Mouse (Mus musculus): ENCODE results near the gene Rab14. TPM values are rescaled to one million over a fixed set of nuclear protein-coding genes. Genes with fewer than 3 reads are reported as not detected.

Rab14 gene
- polyA plus RNA-seq, 1 experiment from 2014 or later, result 473 TPM

- Histone ChIP-seq H3K27me3 (ENCODE audit: control insufficient read depth, insufficient read depth, low read depth, low read length) (no peaks in the 10 kb centered on the region), H3K4me2 (ENCODE audit: low read length) (no peak overlapping the region), H3K27ac (ENCODE audit: low read length) (no peak overlapping the region), H3K36me3 (ENCODE audit: control insufficient read depth, insufficient read depth, low read length) (peaks cover 15% of the 10 kb centered on the region), H3K9me3 (replicated peaks; ENCODE audit: control insufficient read depth, low read length, poor library complexity, severe bottlenecking) (no peaks in the 10 kb centered on the region), H3K9ac (ENCODE audit: low read depth, low read length) (no peak overlapping the region), H3K4me3 (ENCODE audit: low read depth, low read length) (no peak overlapping the region), H3K4me1 (ENCODE audit: control insufficient read depth, insufficient read depth, low read length) (no peaks in the 10 kb centered on the region)
- ATAC-seq, result no peak
- 89% methylated on average over 6 of the region's 6 CpGs for WGBS
These were observed 17.7 kb downstream of the Rab14 start for GRCm38 (mm10) chr2:35183115-35183673.

- Histone ChIP-seq H3K27me3 (ENCODE audit: control insufficient read depth, insufficient read depth, low read depth, low read length) (no peaks in the 10 kb centered on the region), H3K9me3 (replicated peaks; ENCODE audit: control insufficient read depth, low read length, poor library complexity, severe bottlenecking) (no peaks in the 10 kb centered on the region), H3K4me3 (ENCODE audit: low read depth, low read length) (no peak overlapping the region), H3K9ac (ENCODE audit: low read depth, low read length) (no peak overlapping the region), H3K36me3 (ENCODE audit: control insufficient read depth, insufficient read depth, low read length) (peaks cover 31% of the 10 kb centered on the region), H3K4me1 (ENCODE audit: control insufficient read depth, insufficient read depth, low read length) (no peaks in the 10 kb centered on the region), H3K27ac (ENCODE audit: low read length) (no peak overlapping the region), H3K4me2 (ENCODE audit: low read length) (no peak overlapping the region)
- WGBS, result 89% methylated on average over 3 of the region's 3 CpGs
- ATAC-seq, result no peak
These were observed 22.8 kb downstream of the Rab14 start for GRCm38 (mm10) chr2:35178153-35178552.

- 93% methylated on average over 12 of the region's 12 CpGs for WGBS
- ATAC-seq, result no peak
These were observed 25.4 kb downstream of the Rab14 start for GRCm38 (mm10) chr2:35175281-35176065.

GRCm38 (mm10) chr2:35174100-35174499 lies 26.8 kb downstream of the Rab14 start:
- Histone ChIP-seq H3K9ac (ENCODE audit: low read depth, low read length) (no peak overlapping the region), H3K4me1 (ENCODE audit: control insufficient read depth, insufficient read depth, low read length) (no peaks in the 10 kb centered on the region), H3K27me3 (ENCODE audit: control insufficient read depth, insufficient read depth, low read depth, low read length) (no peaks in the 10 kb centered on the region), H3K27ac (ENCODE audit: low read length) (no peak overlapping the region), H3K36me3 (ENCODE audit: control insufficient read depth, insufficient read depth, low read length) (peaks cover 40% of the 10 kb centered on the region), H3K9me3 (replicated peaks; ENCODE audit: control insufficient read depth, low read length, poor library complexity, severe bottlenecking) (no peaks in the 10 kb centered on the region), H3K4me2 (ENCODE audit: low read length) (no peak overlapping the region), H3K4me3 (ENCODE audit: low read depth, low read length) (no peak overlapping the region)
- WGBS, result 67% methylated on average over 5 of the region's 5 CpGs
- ATAC-seq, result no peak

More at GRCm38 (mm10) chr2:35175281-35176065, 25.4 kb downstream of the Rab14 start:
- Histone ChIP-seq H3K27ac (ENCODE audit: low read length) (no peak overlapping the region), H3K27me3 (ENCODE audit: control insufficient read depth, insufficient read depth, low read depth, low read length) (no peaks in the 10 kb centered on the region), H3K9ac (ENCODE audit: low read depth, low read length) (no peak overlapping the region), H3K4me1 (ENCODE audit: control insufficient read depth, insufficient read depth, low read length) (no peaks in the 10 kb centered on the region), H3K4me3 (ENCODE audit: low read depth, low read length) (no peak overlapping the region), H3K4me2 (ENCODE audit: low read length) (no peak overlapping the region), H3K36me3 (ENCODE audit: control insufficient read depth, insufficient read depth, low read length) (peaks cover 36% of the 10 kb centered on the region), H3K9me3 (replicated peaks; ENCODE audit: control insufficient read depth, low read length, poor library complexity, severe bottlenecking) (no peaks in the 10 kb centered on the region)

GRCm38 (mm10) chr2:35173666-35174065 lies 27.3 kb downstream of the Rab14 start:
- WGBS, result 95% methylated on average over 5 of the region's 5 CpGs
- Histone ChIP-seq H3K4me1 (ENCODE audit: control insufficient read depth, insufficient read depth, low read length) (no peaks in the 10 kb centered on the region), H3K27ac (ENCODE audit: low read length) (no peak overlapping the region), H3K36me3 (ENCODE audit: control insufficient read depth, insufficient read depth, low read length) (peaks cover 41% of the 10 kb centered on the region), H3K4me3 (ENCODE audit: low read depth, low read length) (no peak overlapping the region), H3K27me3 (ENCODE audit: control insufficient read depth, insufficient read depth, low read depth, low read length) (no peaks in the 10 kb centered on the region), H3K9me3 (replicated peaks; ENCODE audit: control insufficient read depth, low read length, poor library complexity, severe bottlenecking) (no peaks in the 10 kb centered on the region), H3K4me2 (ENCODE audit: low read length) (no peak overlapping the region), H3K9ac (ENCODE audit: low read depth, low read length) (no peak overlapping the region)
- no peak for ATAC-seq

GRCm38 (mm10) chr2:35172246-35172645 lies 28.7 kb downstream of the Rab14 start:
- no peak overlapping the region for H3K4me3 ChIP-seq (ENCODE audit: low read depth, low read length)
- WGBS, result 94% methylated on average over 4 of the region's 4 CpGs
- no peak overlapping the region for H3K9ac ChIP-seq (ENCODE audit: low read depth, low read length)
- no peak overlapping the region for H3K27ac ChIP-seq (ENCODE audit: low read length)
- H3K36me3 ChIP-seq (ENCODE audit: control insufficient read depth, insufficient read depth, low read length), result peaks cover 46% of the 10 kb centered on the region
- H3K4me2 ChIP-seq (ENCODE audit: low read length), result no peak overlapping the region
- no peaks in the 10 kb centered on the region for H3K4me1 ChIP-seq (ENCODE audit: control insufficient read depth, insufficient read depth, low read length)
- ATAC-seq, result no peak
- H3K27me3 ChIP-seq (ENCODE audit: control insufficient read depth, insufficient read depth, low read depth, low read length), result no peaks in the 10 kb centered on the region
- no peaks in the 10 kb centered on the region for H3K9me3 ChIP-seq (replicated peaks; ENCODE audit: control insufficient read depth, low read length, poor library complexity, severe bottlenecking)

GRCm38 (mm10) chr2:35171341-35171861 lies 29.5 kb downstream of the Rab14 start:
- Histone ChIP-seq H3K27ac (ENCODE audit: low read length) (no peak overlapping the region), H3K36me3 (ENCODE audit: control insufficient read depth, insufficient read depth, low read length) (peaks cover 49% of the 10 kb centered on the region), H3K4me1 (ENCODE audit: control insufficient read depth, insufficient read depth, low read length) (no peaks in the 10 kb centered on the region), H3K4me2 (ENCODE audit: low read length) (no peak overlapping the region), H3K9me3 (replicated peaks; ENCODE audit: control insufficient read depth, low read length, poor library complexity, severe bottlenecking) (no peaks in the 10 kb centered on the region), H3K9ac (ENCODE audit: low read depth, low read length) (no peak overlapping the region), H3K27me3 (ENCODE audit: control insufficient read depth, insufficient read depth, low read depth, low read length) (no peaks in the 10 kb centered on the region), H3K4me3 (ENCODE audit: low read depth, low read length) (no peak overlapping the region)
- ATAC-seq, result no peak
- 91% methylated on average over 10 of the region's 10 CpGs for WGBS

- 92% methylated on average over 2 of the region's 2 CpGs for WGBS
- H3K36me3 ChIP-seq (ENCODE audit: control insufficient read depth, insufficient read depth, low read length), result peaks cover 42% of the 10 kb centered on the region
These were observed 31.5 kb downstream of the Rab14 start for GRCm38 (mm10) chr2:35169452-35169851.

GRCm38 (mm10) chr2:35166816-35167215 lies 34.1 kb downstream of the Rab14 start:
- Histone ChIP-seq H3K4me2 (ENCODE audit: low read length) (no peak overlapping the region), H3K4me1 (ENCODE audit: control insufficient read depth, insufficient read depth, low read length) (no peaks in the 10 kb centered on the region), H3K4me3 (ENCODE audit: low read depth, low read length) (no peak overlapping the region), H3K27ac (ENCODE audit: low read length) (no peak overlapping the region), H3K36me3 (ENCODE audit: control insufficient read depth, insufficient read depth, low read length) (peaks cover 42% of the 10 kb centered on the region), H3K27me3 (ENCODE audit: control insufficient read depth, insufficient read depth, low read depth, low read length) (no peaks in the 10 kb centered on the region), H3K9ac (ENCODE audit: low read depth, low read length) (no peak overlapping the region), H3K9me3 (replicated peaks; ENCODE audit: control insufficient read depth, low read length, poor library complexity, severe bottlenecking) (no peaks in the 10 kb centered on the region)
- no peak for ATAC-seq
- 92% methylated on average over 5 of the region's 5 CpGs for WGBS

More at GRCm38 (mm10) chr2:35169452-35169851, 31.5 kb downstream of the Rab14 start:
- Histone ChIP-seq H3K4me3 (ENCODE audit: low read depth, low read length) (no peak overlapping the region), H3K9ac (ENCODE audit: low read depth, low read length) (no peak overlapping the region), H3K4me1 (ENCODE audit: control insufficient read depth, insufficient read depth, low read length) (no peaks in the 10 kb centered on the region), H3K27me3 (ENCODE audit: control insufficient read depth, insufficient read depth, low read depth, low read length) (no peaks in the 10 kb centered on the region), H3K4me2 (ENCODE audit: low read length) (no peak overlapping the region), H3K9me3 (replicated peaks; ENCODE audit: control insufficient read depth, low read length, poor library complexity, severe bottlenecking) (no peaks in the 10 kb centered on the region), H3K27ac (ENCODE audit: low read length) (no peak overlapping the region)
- ATAC-seq, result no peak

Data from midbrain, embryonic 16.5 days (tissue).